Comparison of ENCODE assay signal across 18 mouse cellular contexts in genomic region chr2:5673816-5674215, GRCm38 (mm10).
"Had no signal": no experiment of that assay in that cellular context is flagged by ENCODE, and none has a peak within 500 bp of the region (broad histone marks: within the 10 kb centered on the region; RNA-seq: fewer than 3 reads in every experiment).

No protein-coding gene starts in this region.

- H3K4me2 ChIP-seq: limb, embryonic 12.5 days; limb, embryonic 15.5 days; lung, embryonic 15.5 days; midbrain, embryonic 15.5 days; neural tube, embryonic 12.5 days; neural tube, embryonic 15.5 days had no signal

- H3K4me3 ChIP-seq: limb, embryonic 12.5 days; limb, embryonic 15.5 days; lung, embryonic 15.5 days; megakaryocyte, embryonic 14.5 days; midbrain, embryonic 10.5 days; midbrain, embryonic 15.5 days; neural tube, embryonic 12.5 days; neural tube, embryonic 15.5 days had no signal

- H3K36me3 ChIP-seq: limb, embryonic 12.5 days; limb, embryonic 15.5 days; lung, embryonic 15.5 days; midbrain, embryonic 10.5 days; midbrain, embryonic 15.5 days; neural tube, embryonic 12.5 days; neural tube, embryonic 15.5 days had no signal

- H3K9me3 ChIP-seq: limb, embryonic 15.5 days; lung, embryonic 15.5 days; megakaryocyte, embryonic 14.5 days; midbrain, embryonic 10.5 days; midbrain, embryonic 15.5 days; neural tube, embryonic 12.5 days; neural tube, embryonic 15.5 days had no signal

- H3K9ac ChIP-seq: limb, embryonic 12.5 days; limb, embryonic 15.5 days; lung, embryonic 15.5 days; midbrain, embryonic 15.5 days; neural tube, embryonic 12.5 days; neural tube, embryonic 15.5 days had no signal

- DNase-seq: kidney, adult 2 months; kidney, postnatal 25 days; left cerebral cortex, postnatal 4 days; lung, adult 18-20 months; lung, postnatal 10 days; lung, postnatal 36 days; thymus, adult 18-20 months; thymus, postnatal 36 days had no signal

- H3K27ac ChIP-seq: kidney, postnatal 0 days; limb, embryonic 12.5 days; limb, embryonic 15.5 days; lung, embryonic 15.5 days; midbrain, embryonic 10.5 days; midbrain, embryonic 15.5 days; neural tube, embryonic 12.5 days; neural tube, embryonic 15.5 days had no signal

- ATAC-seq: intestine, postnatal 0 days; midbrain, embryonic 15.5 days had no signal

- H3K27me3 ChIP-seq: limb, embryonic 12.5 days; limb, embryonic 15.5 days; megakaryocyte, embryonic 14.5 days; midbrain, embryonic 15.5 days; neural tube, embryonic 12.5 days; neural tube, embryonic 15.5 days had no signal

- H3K4me1 ChIP-seq: megakaryocyte, embryonic 14.5 days; midbrain, embryonic 10.5 days had no signal
